Mouse (Mus musculus) spleen, postnatal 36 days (tissue): ENCODE measurements around the gene Krcc1.

Experiments used
- DNase-seq, 2 experiments: peaks; one replicate each; pipeline ENCODE4 v3.0.0; 2022; ENCODE audit warnings: low spot score in 2 of 2, mixed read lengths in 1 of 2

The Krcc1 gene

GRCm38 (mm10) chr6:71271389-71272315 is at the start of gene Krcc1:
Krcc1 (plus strand) TSS chr6:71271677.
- peak; percentile 97 for DNase-seq

- no peak for DNase-seq
Measured at GRCm38 (mm10) chr6:71224184-71224943, 47.1 kb upstream of the Krcc1 start.

GRCm38 (mm10) chr6:71226544-71226943 is 44.9 kb upstream of the Krcc1 start:
- no peak for DNase-seq

- no peak for DNase-seq
Measured at GRCm38 (mm10) chr6:71227157-71227770, 44.2 kb upstream of the Krcc1 start.

- DNase-seq: no peak
Measured at GRCm38 (mm10) chr6:71235121-71235520, 36.4 kb upstream of the Krcc1 start.

- no peak for DNase-seq
Measured at GRCm38 (mm10) chr6:71235944-71236343, 35.5 kb upstream of the Krcc1 start.

- DNase-seq: no peak
Measured at GRCm38 (mm10) chr6:71236506-71236905, 35.0 kb upstream of the Krcc1 start.

GRCm38 (mm10) chr6:71237031-71237431 is 34.4 kb upstream of the Krcc1 start:
- DNase-seq: no peak

GRCm38 (mm10) chr6:71239069-71239750 is 32.3 kb upstream of the Krcc1 start:
- no peak for DNase-seq

- DNase-seq: no peak
Measured at GRCm38 (mm10) chr6:71240831-71241230, 30.6 kb upstream of the Krcc1 start.

GRCm38 (mm10) chr6:71242811-71243210 is 28.7 kb upstream of the Krcc1 start:
- no peak for DNase-seq

- no peak for DNase-seq
Measured at GRCm38 (mm10) chr6:71243258-71243657, 28.2 kb upstream of the Krcc1 start.

- no peak for DNase-seq
Measured at GRCm38 (mm10) chr6:71248420-71248819, 23.1 kb upstream of the Krcc1 start.

- DNase-seq: no peak
Measured at GRCm38 (mm10) chr6:71249615-71250014, 21.9 kb upstream of the Krcc1 start.

GRCm38 (mm10) chr6:71250951-71251350 is 20.5 kb upstream of the Krcc1 start:
- no peak for DNase-seq

GRCm38 (mm10) chr6:71254456-71254855 is 17.0 kb upstream of the Krcc1 start:
- no peak for DNase-seq

- no peak for DNase-seq
Measured at GRCm38 (mm10) chr6:71256166-71256565, 15.3 kb upstream of the Krcc1 start.

GRCm38 (mm10) chr6:71257375-71257774 is 14.1 kb upstream of the Krcc1 start:
- no peak for DNase-seq

GRCm38 (mm10) chr6:71258562-71258961 is 12.9 kb upstream of the Krcc1 start:
- no peak for DNase-seq

- DNase-seq: no peak
Measured at GRCm38 (mm10) chr6:71259166-71259565, 12.3 kb upstream of the Krcc1 start.

GRCm38 (mm10) chr6:71260051-71260640 is 11.3 kb upstream of the Krcc1 start:
- DNase-seq: no peak
